Mouse (Mus musculus) kidney, adult 2 months (tissue): ENCODE results near the gene Dock6.

ENCODE experiments used
- CTCF ChIP-seq: fragments of 200-500 bp; conservative IDR thresholded peaks from 2 replicates; pipeline ENCODE4 v1.5.1; 2011; ENCODE audit warnings: low read depth, mild to moderate bottlenecking, control low read depth, low read length, moderate library complexity, mixed read lengths; ENCODE audit not compliant: insufficient read depth, insufficient read length
- POLR2A ChIP-seq: fragments of 200-500 bp; IDR thresholded peaks from one replicate; pipeline ENCODE4 v1.6.1; 2011; ENCODE audit warnings: low read depth, low read length, control low read depth

GRCm38 (mm10) chr9:21835258-21835912 is 17.1 kb downstream of the Dock6 start, which contains the start of gene Angptl8:
- TF ChIP-seq POLR2A (no peak), CTCF (no peak)
